Mouse (Mus musculus) embryonic facial prominence, embryonic 10.5 days (tissue): ENCODE measurements around the gene Rims3. TPM values are rescaled to one million over a fixed set of nuclear protein-coding genes. Genes with fewer than 3 reads are reported as not detected.

Experiments
- DNase-seq: peaks from one replicate; pipeline ENCODE4 v3.0.0-alpha.2; 2017; ENCODE audit warnings: low spot score
- H3K27ac ChIP-seq: fragments of 300-500 bp; sonication (generic); replicated peaks from 2 replicates; pipeline ENCODE4 v1.5.1; 2016; ENCODE audit warnings: mild to moderate bottlenecking
- H3K27me3 ChIP-seq: fragments of 300-500 bp; sonication (generic); replicated peaks from 2 replicates; pipeline ENCODE4 v1.6.1; 2016; ENCODE audit warnings: low read depth, mild to moderate bottlenecking; ENCODE audit not compliant: poor library complexity, severe bottlenecking
- H3K36me3 ChIP-seq: fragments of 300-500 bp; sonication (generic); replicated peaks from 2 replicates; pipeline ENCODE4 v1.6.1; 2016; ENCODE audit warnings: mild to moderate bottlenecking, moderate library complexity
- H3K4me1 ChIP-seq: fragments of 300-500 bp; sonication (generic); 2 replicates; pipeline ENCODE4 v1.6.1; 2016
- H3K4me3 ChIP-seq: fragments of 300-500 bp; sonication (generic); 2 replicates; pipeline ENCODE4 v1.5.1; 2016; ENCODE audit warnings: mild to moderate bottlenecking, moderate library complexity
- H3K9me3 ChIP-seq: fragments of 300-500 bp; sonication (generic); 2 replicates; pipeline ENCODE4 v1.6.1; 2016; ENCODE audit warnings: mild to moderate bottlenecking
- WGBS: fragments of 180-500 bp; shearing (Covaris S2); methylation state at CpG from one replicate; pipeline ENCODE4 v1.1.7; 2016; 5-methylcytosine and 5-hydroxymethylcytosine counted together
- polyA plus RNA-seq: library from polyadenylated mRNA; unstranded; fragments of >200 nt; fragmentation: Nextera tagmentation; extraction: Ambion mirVana; gene quantifications from 2 replicates; pipeline ENCODE4 v1.2.1, GENCODE M21; 2016

The Rims3 gene
- polyA plus RNA-seq, 1 experiment from 2014 or later = 1.8 TPM

DNA sequence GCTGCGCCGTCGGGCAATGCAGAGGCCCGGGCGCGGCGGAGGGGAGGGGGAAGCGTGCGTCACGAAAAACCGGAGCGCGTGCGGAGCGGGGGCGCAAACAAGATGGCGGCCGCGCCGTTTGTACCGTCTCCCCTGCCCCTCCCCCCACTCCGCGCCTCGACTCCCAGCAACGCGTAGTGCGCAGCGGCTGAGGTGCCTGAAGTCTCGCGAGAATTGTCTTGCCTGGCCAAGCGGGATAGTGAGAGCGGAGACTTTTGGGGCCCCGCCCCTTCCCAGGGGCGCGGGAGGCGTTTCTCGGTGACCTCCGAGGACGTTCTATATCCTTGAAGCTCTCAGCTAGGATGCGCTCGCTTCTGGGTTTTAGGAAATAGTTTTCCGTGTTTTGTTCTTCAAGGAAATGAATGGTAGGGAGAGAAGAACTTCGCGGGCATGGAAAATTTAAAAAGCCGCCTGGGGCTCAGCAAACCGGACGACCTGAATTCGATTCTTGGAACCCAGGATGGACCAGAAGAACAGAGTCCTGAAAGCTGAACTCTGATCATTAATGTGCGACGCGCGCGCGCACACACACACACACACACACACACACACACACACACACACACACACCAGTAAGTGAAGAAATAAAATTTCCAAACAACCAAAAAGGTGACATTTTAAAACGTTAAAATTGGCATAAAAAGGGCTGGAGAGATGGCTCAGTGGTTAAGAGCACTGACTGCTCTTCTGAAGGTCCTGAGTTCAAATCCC lies 28.9 kb upstream of the Rims3 start:
- H3K27ac ChIP-seq = peak overlapping the region; percentile 100
- H3K4me3 ChIP-seq = peak overlapping the region; percentile 85
- H3K4me1 ChIP-seq = peaks cover 9% of the 10 kb centered on the region
- peak; percentile 99 for DNase-seq
- H3K36me3 ChIP-seq = peaks cover 8% of the 10 kb centered on the region
- 1% methylated on average over 55 of the region's 55 CpGs for WGBS
- no peaks in the 10 kb centered on the region for H3K27me3 ChIP-seq
- no peaks in the 10 kb centered on the region for H3K9me3 ChIP-seq

DNA sequence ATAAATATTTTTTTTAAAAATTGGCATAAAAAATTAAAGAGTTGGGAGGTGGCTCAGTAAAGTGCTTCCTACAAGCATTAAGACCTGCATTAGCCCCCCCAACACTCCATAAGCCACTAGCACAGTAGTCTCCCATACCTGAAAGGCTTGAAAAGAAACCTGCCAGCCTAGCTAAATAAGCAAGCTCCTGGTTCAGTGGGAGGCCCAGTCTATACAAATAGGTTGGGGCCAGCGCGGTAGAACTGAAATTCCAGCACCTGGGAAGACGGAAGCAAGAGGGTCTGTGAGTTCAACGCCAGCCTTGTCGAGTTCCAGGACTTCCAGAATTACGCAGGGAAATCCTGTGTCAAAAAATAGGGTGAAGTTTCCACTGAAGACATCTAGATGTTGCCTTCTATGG lies 28.2 kb upstream of the Rims3 start:
- Histone ChIP-seq H3K9me3 (no peaks in the 10 kb centered on the region), H3K27me3 (no peaks in the 10 kb centered on the region), H3K27ac (no peak overlapping the region), H3K4me1 (peaks cover 9% of the 10 kb centered on the region), H3K4me3 (peak overlapping the region; percentile 85; the same call in 1 of the 2 replicates), H3K36me3 (peaks cover 8% of the 10 kb centered on the region)
- no peak for DNase-seq
- 92% methylated on average over 6 of the region's 6 CpGs for WGBS

DNA sequence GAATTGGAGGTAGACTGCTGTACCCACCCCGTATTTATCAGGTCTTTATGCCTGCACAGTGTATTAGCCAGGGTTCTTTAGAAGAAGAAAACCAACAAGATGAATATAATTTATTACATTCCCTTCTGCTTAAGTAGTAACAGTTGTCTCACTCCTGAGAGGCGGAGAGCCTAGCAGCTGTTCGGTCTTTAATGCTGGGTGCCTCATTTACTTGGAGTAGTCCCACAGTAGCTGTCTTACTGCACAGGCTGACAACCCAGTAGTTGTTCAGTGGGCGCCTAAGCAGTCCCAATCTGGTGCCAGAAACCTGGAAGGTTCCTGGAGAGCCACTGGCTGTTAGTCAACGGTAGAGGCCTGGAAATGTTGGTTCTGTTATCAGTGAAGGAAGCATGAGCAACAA lies 23.8 kb upstream of the Rims3 start:
- H3K27me3 ChIP-seq = no peaks in the 10 kb centered on the region
- H3K4me1 ChIP-seq = no peaks in the 10 kb centered on the region
- no peaks in the 10 kb centered on the region for H3K9me3 ChIP-seq
- no peak for DNase-seq
- H3K4me3 ChIP-seq = no peak overlapping the region
- no peak overlapping the region for H3K27ac ChIP-seq
- H3K36me3 ChIP-seq = no peaks in the 10 kb centered on the region
- WGBS = 77% methylated on average over 5 of the region's 5 CpGs

DNA sequence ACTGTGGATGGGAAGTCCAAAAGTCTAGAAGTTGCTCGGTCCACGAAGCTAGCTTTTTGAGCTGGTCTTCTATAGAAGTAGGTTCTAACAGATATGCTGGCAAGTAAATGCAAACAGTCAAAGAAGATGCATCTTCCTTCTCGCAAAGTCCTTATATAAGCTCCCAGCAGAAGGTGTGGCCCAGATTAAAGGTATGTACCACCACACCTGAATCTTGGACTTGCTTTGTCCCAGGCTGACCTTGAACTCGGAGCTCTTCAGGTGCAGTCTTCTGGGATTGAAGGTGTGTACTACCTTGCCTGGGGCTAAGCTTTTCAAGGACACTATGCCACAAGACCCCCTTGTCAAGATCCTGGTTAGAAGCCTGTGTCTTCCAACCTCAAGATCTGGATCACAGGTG lies 23.1 kb upstream of the Rims3 start, which contains the start of gene Nfyc:
Gene Nfyc (minus strand): TSS at position 101 of the 400 bp plus-strand sequence.
- no peak for DNase-seq
- Histone ChIP-seq H3K36me3 (no peaks in the 10 kb centered on the region), H3K27me3 (no peaks in the 10 kb centered on the region), H3K9me3 (no peaks in the 10 kb centered on the region), H3K4me1 (no peaks in the 10 kb centered on the region), H3K27ac (no peak within 1 kb of the TSS), H3K4me3 (no peak within 1 kb of the TSS)
- WGBS = 88% methylated on average over 4 of the region's 4 CpGs

DNA sequence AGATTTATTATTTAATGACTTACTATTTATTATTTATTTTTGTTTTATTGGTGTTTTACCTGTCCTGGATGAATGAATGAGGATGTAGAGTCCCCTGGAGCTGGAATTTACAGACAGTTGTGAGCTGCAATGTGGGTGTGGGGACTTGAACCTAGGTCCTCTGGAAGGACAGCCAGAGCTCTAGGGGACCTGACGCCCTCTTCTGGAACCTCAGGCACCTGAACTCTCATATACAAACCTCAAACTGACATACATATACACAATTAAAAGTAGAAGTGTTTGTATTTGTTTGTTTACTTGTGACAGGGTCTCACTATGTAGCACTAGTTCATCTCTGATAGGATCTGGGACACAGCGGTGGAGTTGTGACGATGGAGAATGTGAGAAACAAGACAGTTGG lies 13.3 kb upstream of the Rims3 start:
- 85% methylated on average over 3 of the region's 3 CpGs for WGBS
- Histone ChIP-seq H3K27ac (no peak overlapping the region), H3K4me1 (peaks cover 4% of the 10 kb centered on the region; the same call in 1 of the 2 replicates), H3K36me3 (no peaks in the 10 kb centered on the region), H3K27me3 (no peaks in the 10 kb centered on the region), H3K4me3 (no peak overlapping the region), H3K9me3 (no peaks in the 10 kb centered on the region)
- DNase-seq = no peak

DNA sequence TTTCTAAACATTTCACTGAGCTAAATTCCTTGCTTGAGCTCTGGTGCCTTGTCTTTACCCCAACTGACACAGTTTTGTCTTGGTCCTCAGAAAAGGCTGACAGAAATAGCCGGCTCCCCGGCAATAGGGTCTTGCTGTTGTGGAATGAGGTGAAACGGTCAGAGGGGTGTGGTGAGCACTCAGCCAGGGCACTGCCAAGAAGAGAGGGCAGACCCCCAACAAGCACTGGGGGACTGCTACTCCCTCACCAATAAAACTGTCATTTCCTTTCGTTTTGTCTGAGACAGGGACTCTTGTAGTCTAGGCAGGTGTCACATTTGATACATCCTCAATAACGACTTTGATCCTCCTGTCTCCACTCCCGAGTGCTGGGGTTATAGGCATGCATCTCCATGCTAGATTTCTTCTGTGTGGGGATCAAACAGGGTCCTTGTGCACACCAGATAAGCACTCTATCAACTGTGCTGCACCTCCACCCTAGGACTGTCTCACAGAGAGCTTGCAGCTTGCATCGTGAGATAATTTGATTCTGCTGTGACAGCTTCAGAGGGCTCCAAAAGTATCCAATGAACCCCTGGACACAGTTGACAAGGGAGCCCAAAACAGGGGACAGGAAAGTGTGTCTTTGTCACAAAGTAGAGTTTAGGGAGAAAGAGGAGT lies 10.1 kb upstream of the Rims3 start:
- DNase-seq = no peak
- Histone ChIP-seq H3K27ac (no peak overlapping the region), H3K9me3 (no peaks in the 10 kb centered on the region), H3K4me3 (no peak overlapping the region), H3K36me3 (no peaks in the 10 kb centered on the region), H3K27me3 (peaks cover 7% of the 10 kb centered on the region), H3K4me1 (peaks cover 4% of the 10 kb centered on the region; the same call in 1 of the 2 replicates)
- 64% methylated on average over 7 of the region's 7 CpGs for WGBS

DNA sequence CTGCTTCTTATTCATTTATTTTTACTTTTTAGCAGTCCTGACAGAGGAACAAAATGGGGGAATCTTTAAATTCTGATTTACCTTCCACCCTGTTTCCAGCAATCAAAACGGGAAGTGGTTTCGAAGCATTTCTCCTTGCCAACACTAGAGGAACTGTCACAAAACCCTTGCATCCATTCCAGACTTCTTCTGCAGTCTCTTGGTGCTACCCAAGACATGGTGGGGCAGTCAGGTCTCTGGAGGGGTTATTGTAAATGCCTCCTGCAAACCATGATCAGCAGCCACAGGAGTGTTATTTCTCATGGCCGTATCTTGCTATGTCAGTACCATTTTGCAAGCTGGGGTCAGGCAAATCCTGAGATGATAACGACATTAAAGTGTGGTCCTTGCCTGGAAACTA lies 9.5 kb upstream of the Rims3 start:
- Histone ChIP-seq H3K4me1 (no peaks in the 10 kb centered on the region), H3K9me3 (no peaks in the 10 kb centered on the region), H3K27ac (no peak overlapping the region), H3K36me3 (no peaks in the 10 kb centered on the region), H3K4me3 (no peak overlapping the region), H3K27me3 (peaks cover 7% of the 10 kb centered on the region)
- no peak for DNase-seq
- WGBS = 78% methylated on average over 4 of the region's 4 CpGs

DNA sequence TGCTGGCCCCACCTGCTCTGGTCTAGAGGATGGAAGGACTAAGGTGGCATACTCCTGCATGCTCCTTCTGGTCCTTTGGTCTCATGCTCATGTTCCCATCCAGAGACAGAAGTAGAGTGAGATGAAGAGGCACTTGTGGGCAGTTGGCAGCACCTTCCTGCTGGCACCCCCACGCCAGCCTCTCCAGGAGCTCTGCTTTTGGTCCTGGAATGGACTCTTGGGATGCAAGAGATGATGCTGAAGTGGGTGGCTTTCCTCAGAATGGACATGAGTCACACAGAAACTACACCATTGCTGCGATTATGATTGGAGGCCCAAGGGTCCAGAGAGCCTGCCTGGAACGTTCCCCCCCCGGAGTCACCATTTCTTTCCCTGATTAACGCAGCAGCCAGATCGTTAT lies 5.7 kb upstream of the Rims3 start:
- Histone ChIP-seq H3K4me1 (no peaks in the 10 kb centered on the region), H3K9me3 (no peaks in the 10 kb centered on the region), H3K27ac (no peak overlapping the region), H3K4me3 (no peak overlapping the region), H3K27me3 (peaks cover 34% of the 10 kb centered on the region), H3K36me3 (no peaks in the 10 kb centered on the region)
- 78% methylated on average over 6 of the region's 6 CpGs for WGBS
- no peak for DNase-seq

DNA sequence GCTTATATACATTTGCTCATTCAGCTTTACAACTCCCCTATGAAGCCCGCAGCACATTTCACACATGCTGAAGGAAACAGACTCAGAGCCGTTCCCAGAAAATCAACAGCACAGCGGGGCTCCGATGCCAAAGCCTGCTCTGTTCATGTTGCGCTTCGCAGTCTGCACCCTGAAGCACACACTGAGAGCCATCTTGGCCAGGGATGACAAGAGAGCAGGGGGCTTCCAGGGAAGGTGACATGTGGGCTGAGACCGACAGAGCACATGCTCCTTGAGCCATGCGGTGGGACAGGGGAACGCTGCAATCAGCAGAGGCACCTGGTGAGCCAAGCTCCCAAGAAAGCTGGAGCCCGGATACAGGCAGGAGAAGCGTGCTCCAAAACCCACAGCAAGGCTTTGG lies 5.2 kb upstream of the Rims3 start:
- peaks cover under 1% of the 10 kb centered on the region; the same call in 1 of the 2 replicates for H3K4me1 ChIP-seq
- peaks cover 40% of the 10 kb centered on the region for H3K27me3 ChIP-seq
- 74% methylated on average over 11 of the region's 11 CpGs for WGBS
- H3K4me3 ChIP-seq = no peak overlapping the region
- no peak overlapping the region for H3K27ac ChIP-seq
- H3K9me3 ChIP-seq = peaks cover 4% of the 10 kb centered on the region; the same call in 1 of the 2 replicates
- H3K36me3 ChIP-seq = no peaks in the 10 kb centered on the region
- DNase-seq = no peak

DNA sequence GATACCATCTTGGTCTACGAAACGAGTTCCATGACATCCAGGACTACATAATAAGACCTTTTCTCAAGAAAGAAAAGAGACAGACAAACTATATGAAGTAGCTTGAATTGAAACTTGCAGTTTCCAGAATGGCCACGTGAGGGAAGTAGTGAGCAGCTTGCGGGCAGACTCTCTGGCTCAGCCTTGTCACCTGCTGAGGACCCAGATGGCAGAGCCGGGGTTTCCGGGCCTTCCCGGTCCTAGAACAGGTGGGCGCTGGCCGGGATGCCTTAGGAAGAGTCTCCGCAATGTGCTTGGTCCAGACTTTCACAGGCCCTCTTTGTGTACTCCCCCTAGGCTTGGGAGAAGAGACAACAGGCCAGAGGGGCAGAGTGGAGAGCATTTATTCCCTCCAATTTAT lies 3.7 kb upstream of the Rims3 start:
- Histone ChIP-seq H3K4me1 (peaks cover 12% of the 10 kb centered on the region), H3K27me3 (peaks cover 55% of the 10 kb centered on the region), H3K36me3 (no peaks in the 10 kb centered on the region), H3K9me3 (peaks cover 7% of the 10 kb centered on the region; the same call in 1 of the 2 replicates), H3K4me3 (no peak overlapping the region), H3K27ac (no peak overlapping the region)
- peak; percentile 78 for DNase-seq
- WGBS = 5% methylated on average over 10 of the region's 10 CpGs

DNA sequence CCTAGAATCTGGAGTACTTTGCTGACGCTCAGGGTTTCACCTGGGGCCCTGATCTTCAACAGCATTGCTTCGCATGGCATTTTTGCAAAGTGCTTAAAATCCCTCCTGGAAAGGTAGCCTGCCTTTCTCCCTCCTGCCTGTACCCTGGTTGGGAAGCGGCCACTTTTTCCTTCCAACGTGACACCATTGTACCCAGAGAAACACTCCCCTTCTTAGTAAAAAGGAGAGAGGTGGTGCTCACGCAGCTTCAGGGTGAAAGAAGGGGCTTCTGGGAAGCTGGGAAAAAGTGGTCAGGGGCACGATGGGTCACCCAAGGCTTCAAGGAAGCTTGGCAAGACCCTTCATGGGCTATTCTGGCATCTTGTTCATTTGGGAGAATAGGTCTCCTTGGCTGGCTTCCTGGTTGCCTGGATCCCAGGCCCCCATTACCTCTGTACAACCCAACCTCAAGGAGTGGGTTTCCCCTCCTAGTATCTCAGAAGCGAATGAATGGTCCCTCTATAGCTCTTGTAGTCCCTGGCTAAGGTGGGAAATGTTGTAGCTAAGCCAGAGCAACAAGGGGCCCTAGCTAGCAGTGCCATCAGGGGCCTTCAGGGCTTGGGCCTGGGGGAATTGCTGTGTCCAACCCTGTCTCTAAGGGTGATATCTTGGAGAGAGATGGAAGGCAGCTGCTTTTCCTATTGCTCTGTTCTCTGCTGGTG lies 894 bp downstream of the Rims3 start:
- peak overlapping the region; percentile 74 for H3K4me3 ChIP-seq
- no peaks in the 10 kb centered on the region for H3K36me3 ChIP-seq
- H3K27me3 ChIP-seq = peaks cover 74% of the 10 kb centered on the region
- DNase-seq = no peak
- H3K4me1 ChIP-seq = peaks cover 23% of the 10 kb centered on the region
- H3K9me3 ChIP-seq = peaks cover 7% of the 10 kb centered on the region; the same call in 1 of the 2 replicates
- WGBS = 19% methylated on average over 7 of the region's 7 CpGs
- no peak overlapping the region for H3K27ac ChIP-seq

DNA sequence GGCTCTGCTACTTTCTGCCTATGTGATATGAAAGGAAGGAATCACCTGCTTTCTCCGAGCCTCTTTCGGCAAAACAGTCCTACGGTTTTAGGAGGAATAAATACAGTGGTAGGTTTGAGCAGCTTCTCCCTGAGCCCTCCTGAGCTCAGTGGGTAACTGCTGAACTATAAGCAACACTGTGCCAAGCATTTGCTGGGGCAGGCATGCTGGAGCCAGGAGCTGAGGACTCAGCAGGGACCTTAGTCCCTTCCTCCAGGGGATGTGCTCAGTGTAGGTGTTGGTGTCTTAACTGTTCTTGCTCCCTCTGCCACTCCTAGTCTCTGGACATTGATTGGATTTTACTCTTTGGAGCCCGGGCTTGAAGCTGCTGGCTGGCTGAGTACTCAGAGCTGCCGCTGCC lies 1.8 kb downstream of the Rims3 start:
- Histone ChIP-seq H3K9me3 (peaks cover 7% of the 10 kb centered on the region; the same call in 1 of the 2 replicates), H3K4me1 (peaks cover 23% of the 10 kb centered on the region), H3K36me3 (no peaks in the 10 kb centered on the region), H3K27ac (no peak overlapping the region), H3K4me3 (no peak overlapping the region), H3K27me3 (peaks cover 70% of the 10 kb centered on the region)
- no peak for DNase-seq
- 46% methylated on average over 5 of the region's 5 CpGs for WGBS
